Comparison of ENCODE assay signal across 8 mouse cellular contexts in genomic region chr10:41933536-41933935, GRCm38 (mm10).
DNase-seq lines count a peak whose midpoint lies in the region; ATAC-seq and TF ChIP-seq lines count a peak whose summit lies in the region.

No protein-coding gene starts in this region.

- TF ChIP-seq POLR2A in lung, adult 2 months (IDR thresholded peaks at IDR 0.05; ENCODE audit: borderline replicate concordance, extremely low read depth, low read depth, low read length) = no peak

- WGBS in forebrain, embryonic 10.5 days = 68% methylated on average over 6 of the region's 6 CpGs
- WGBS in forebrain, embryonic 12.5 days = 73% methylated on average over 6 of the region's 6 CpGs
- 59% methylated on average over 6 of the region's 6 CpGs for WGBS in lung, adult 2 months

- H3K9ac ChIP-seq in forebrain, embryonic 12.5 days = no peak overlapping the region

- DNase-seq in forebrain, embryonic 10.5 days (ENCODE audit: extremely low spot score, low spot score) = peak; percentile 44
- peak; percentile 84 to 86 for DNase-seq in B cell, adult 2 months
- DNase-seq in c-Kit-positive CD71-negative TER-119-negative erythroid progenitor cells, embryonic 14.5 days (ENCODE audit: low read depth) = peak; percentile 46
- DNase-seq in forelimb bud, embryonic 11.5 days (ENCODE audit: low read depth, low spot score) = peak; percentile 25
- peak; percentile 61 for DNase-seq in kidney, adult 18-20 months
- DNase-seq in lung, adult 2 months = peak; percentile 38
- peak; percentile 79 to 90 for DNase-seq in spleen, postnatal 10 days (ENCODE audit: low spot score in 2 of 2)

- no peak overlapping the region for H3K4me3 ChIP-seq in forebrain, embryonic 10.5 days
- no peak overlapping the region for H3K4me3 ChIP-seq in forebrain, embryonic 12.5 days (replicated peaks)
- H3K4me3 ChIP-seq in lung, adult 2 months (replicated peaks; ENCODE audit: extremely low read depth, low read depth, low read length) = no peak overlapping the region

- H3K36me3 ChIP-seq in forebrain, embryonic 10.5 days (replicated peaks) = no peaks in the 10 kb centered on the region
- no peaks in the 10 kb centered on the region for H3K36me3 ChIP-seq in forebrain, embryonic 12.5 days (replicated peaks)

- H3K4me1 ChIP-seq in forebrain, embryonic 10.5 days = peaks cover 38% of the 10 kb centered on the region
- H3K4me1 ChIP-seq in forebrain, embryonic 12.5 days = peaks cover 31% of the 10 kb centered on the region
- H3K4me1 ChIP-seq in lung, adult 2 months (ENCODE audit: control insufficient read depth, insufficient read depth, low read length) = peaks cover 17% of the 10 kb centered on the region

- no peak overlapping the region for H3K4me2 ChIP-seq in forebrain, embryonic 12.5 days

- H3K9me3 ChIP-seq in forebrain, embryonic 10.5 days = no peaks in the 10 kb centered on the region
- no peaks in the 10 kb centered on the region for H3K9me3 ChIP-seq in forebrain, embryonic 12.5 days

- peak; percentile 68 for TF ChIP-seq CTCF in lung, adult 2 months (IDR thresholded peaks at IDR 0.05; ENCODE audit: insufficient read depth, low read length)

- H3K27ac ChIP-seq in forebrain, embryonic 10.5 days = no peak overlapping the region
- H3K27ac ChIP-seq in forebrain, embryonic 12.5 days = no peak overlapping the region

- no peak for ATAC-seq in forebrain, embryonic 12.5 days (ENCODE audit: low FRiP score)

- H3K27me3 ChIP-seq in forebrain, embryonic 10.5 days (ENCODE audit: poor library complexity, severe bottlenecking) = no peaks in the 10 kb centered on the region; the same call in 1 of the 2 replicates
- H3K27me3 ChIP-seq in forebrain, embryonic 12.5 days = 0 out of 2 replicates have a peak, but pooled peaks cover 12% of the 10 kb centered on the region

Comparison
In these comparisons a context has a peak if more than half of its experiments do, and no peak if none do; other contexts are left out.
1. DNase-seq: peak in every context shown above with its lines; median percentile 85 in B cell, adult 2 months; 84 in spleen, postnatal 10 days; 61 in kidney, adult 18-20 months; 46 in c-Kit-positive CD71-negative TER-119-negative erythroid progenitor cells, embryonic 14.5 days; 44 in forebrain, embryonic 10.5 days; 38 in lung, adult 2 months; 25 in forelimb bud, embryonic 11.5 days.